Mouse (Mus musculus) mouse embryonic stem cell (cell line): ENCODE measurements around the gene Ank.

Experiments used
- in situ Hi-C, 2 experiments: fragments of 300-500 bp; cut with MboI; formaldehyde crosslinking; loops; 1 replicate in 1 of 2; 3 replicates in 1 of 2; pipeline ENCODE4 v1.14.3; 2019 to 2020; ENCODE audit warnings: low sequenced_read_pairs in 2 of 2, low pct_unique_long_range_greater_than_20kb in 1 of 2, mixed read lengths in 1 of 2; ENCODE audit not compliant: unreplicated experiment in 1 of 2

Gene Ank

GRCm38 (mm10) chr15:27641171-27641570 is 174.7 kb downstream of the Ank start:
- in situ Hi-C loops = no loop called here

GRCm38 (mm10) chr15:27642895-27643294 is 176.4 kb downstream of the Ank start:
- in situ Hi-C loops = no loop called here
